Mouse (Mus musculus): ENCODE data around the gene Tnnc2. TPM values are rescaled to one million over a fixed set of nuclear protein-coding genes. Genes with fewer than 3 reads are reported as not detected.
"Not testable (repeated sequence)": the region's sequence is repeated elsewhere in the genome, so short reads cannot be mapped to it uniquely, and the experiment has no call there.

Tnnc2 gene
- polyA plus RNA-seq, 1 experiment: 0.62 TPM

DNA sequence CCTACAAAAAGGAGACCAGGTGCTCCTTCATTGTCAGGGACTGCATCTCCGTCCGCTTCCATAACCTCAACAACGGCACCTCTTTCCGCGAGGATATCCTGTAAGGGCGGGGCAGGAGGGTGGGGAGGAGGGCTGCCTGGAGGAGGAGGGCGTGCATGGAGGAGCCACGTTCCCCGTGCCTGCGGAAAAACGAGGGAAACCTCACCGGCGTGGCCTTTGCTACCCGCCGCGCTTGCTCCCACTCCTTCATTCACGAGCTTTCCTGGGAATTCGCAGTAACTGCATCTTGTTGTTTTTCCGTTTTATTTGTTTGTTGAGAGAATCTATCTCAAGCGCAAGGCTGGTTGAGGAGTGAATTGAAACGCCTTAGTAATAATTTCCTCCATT, 25.6 kb upstream of the Tnnc2 start:
- under 1% methylated on average over 21 of the region's 21 CpGs for WGBS
- TF ChIP-seq POLR2A (IDR thresholded peaks at IDR 0.05; ENCODE audit: borderline replicate concordance, insufficient read depth, low read length): no peak
- TF ChIP-seq CTCF (IDR thresholded peaks at IDR 0.05; ENCODE audit: borderline replicate concordance, insufficient read depth, low read depth, low read length): no peak
- H3K27me3 ChIP-seq (ENCODE audit: control insufficient read depth, insufficient read depth, low read length): no peaks in the 10 kb centered on the region
- no peak for DNase-seq
- peaks cover 5% of the 10 kb centered on the region; the same call in 1 of the 2 replicates for H3K4me1 ChIP-seq (ENCODE audit: control insufficient read depth, insufficient read depth, low read length)
- H3K27ac ChIP-seq (ENCODE audit: insufficient read depth, low read length): peak overlapping the region; percentile 50
- peak overlapping the region; percentile 79 for H3K4me3 ChIP-seq (replicated peaks; ENCODE audit: insufficient read depth, low read depth, low read length)

DNA sequence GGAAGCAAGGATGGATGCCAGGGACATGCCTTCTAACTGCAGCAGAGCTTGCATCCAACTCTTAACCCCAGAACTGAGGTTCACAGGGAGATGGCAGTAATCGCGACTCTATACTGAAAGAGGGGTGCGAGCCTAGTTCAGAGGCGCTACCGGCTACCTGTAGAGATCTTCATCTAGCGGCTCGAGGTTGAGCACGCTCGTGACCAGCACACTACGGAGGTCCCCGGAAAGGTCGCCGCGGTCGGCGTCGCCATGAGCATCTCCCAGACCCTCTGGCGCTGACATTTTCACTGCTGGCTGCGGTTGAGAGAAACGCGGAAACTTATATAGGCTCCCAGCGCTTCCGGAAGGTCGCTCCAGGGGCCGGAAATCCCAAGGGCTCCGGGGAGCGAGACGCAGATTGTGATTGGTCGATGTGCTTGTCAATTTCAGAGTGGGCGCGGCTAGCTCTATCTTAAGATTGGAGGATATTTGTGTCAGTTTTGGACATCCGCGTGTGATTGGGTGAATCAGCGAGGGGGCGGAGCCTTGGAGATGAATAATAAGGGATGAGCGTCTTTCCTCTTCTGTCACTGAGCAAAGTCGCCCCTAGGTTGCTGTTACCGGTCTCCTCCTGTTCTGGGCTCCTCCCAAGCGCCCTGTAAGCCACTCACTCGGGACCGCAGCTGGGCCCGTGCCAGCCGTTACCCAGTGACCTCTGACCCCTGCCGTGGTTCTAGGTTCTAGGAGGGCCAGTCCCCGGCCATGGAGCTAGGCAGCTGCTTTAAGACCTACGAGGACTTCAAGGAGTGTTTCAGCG, 25.0 kb upstream of the Tnnc2 start, which contains the start of the genes Acot8 and Zswim3:
Gene Acot8 (minus strand): TSS at position 350 of the 799 bp plus-strand sequence.
Gene Zswim3 (plus strand): TSS at position 566 of the 799 bp plus-strand sequence.
- WGBS: under 1% methylated on average over 47 of the region's 47 CpGs
- Histone ChIP-seq H3K27ac (ENCODE audit: insufficient read depth, low read length) (peak within 1 kb of the TSS; percentile 50), H3K4me1 (ENCODE audit: control insufficient read depth, insufficient read depth, low read length) (peaks cover 5% of the 10 kb centered on the region; the same call in 1 of the 2 replicates), H3K4me3 (replicated peaks; ENCODE audit: insufficient read depth, low read depth, low read length) (peak within 1 kb of the TSS; percentile 88), H3K27me3 (ENCODE audit: control insufficient read depth, insufficient read depth, low read length) (no peaks in the 10 kb centered on the region)
- peak; percentile 98 to 100 for DNase-seq
- TF ChIP-seq CTCF (IDR thresholded peaks at IDR 0.05; ENCODE audit: borderline replicate concordance, insufficient read depth, low read depth, low read length) (no peak), POLR2A (IDR thresholded peaks at IDR 0.05; ENCODE audit: borderline replicate concordance, insufficient read depth, low read length) (peak; percentile 95)

DNA sequence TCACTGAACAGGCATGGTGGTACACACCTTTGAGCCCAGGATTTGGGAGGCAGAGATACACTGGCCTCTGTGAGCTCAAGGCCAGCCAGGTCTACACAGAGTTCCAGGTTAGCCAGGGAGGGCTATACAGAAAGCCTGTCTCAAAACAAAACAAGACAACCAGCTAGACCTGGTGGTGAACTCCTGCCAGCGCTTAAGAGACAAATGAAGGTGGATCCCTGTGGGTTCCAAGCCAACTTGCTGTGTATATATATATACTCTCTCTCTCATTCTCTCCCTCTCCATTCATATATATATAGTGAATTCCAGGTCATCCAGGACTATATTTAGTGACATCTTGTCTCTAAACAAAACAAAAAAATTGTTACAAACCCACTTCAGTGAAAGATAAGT, 24.1 kb upstream of the Tnnc2 start:
- H3K27ac ChIP-seq (ENCODE audit: insufficient read depth, low read length): no peak overlapping the region
- no peak for DNase-seq
- H3K4me1 ChIP-seq (ENCODE audit: control insufficient read depth, insufficient read depth, low read length): peaks cover 5% of the 10 kb centered on the region; the same call in 1 of the 2 replicates
- WGBS: 33% methylated on average over 1 of the region's 1 CpGs
- peak overlapping the region; percentile 88 for H3K4me3 ChIP-seq (replicated peaks; ENCODE audit: insufficient read depth, low read depth, low read length)
- TF ChIP-seq CTCF (IDR thresholded peaks at IDR 0.05; ENCODE audit: borderline replicate concordance, insufficient read depth, low read depth, low read length) (no peak), POLR2A (IDR thresholded peaks at IDR 0.05; ENCODE audit: borderline replicate concordance, insufficient read depth, low read length) (no peak)
- H3K27me3 ChIP-seq (ENCODE audit: control insufficient read depth, insufficient read depth, low read length): no peaks in the 10 kb centered on the region

DNA sequence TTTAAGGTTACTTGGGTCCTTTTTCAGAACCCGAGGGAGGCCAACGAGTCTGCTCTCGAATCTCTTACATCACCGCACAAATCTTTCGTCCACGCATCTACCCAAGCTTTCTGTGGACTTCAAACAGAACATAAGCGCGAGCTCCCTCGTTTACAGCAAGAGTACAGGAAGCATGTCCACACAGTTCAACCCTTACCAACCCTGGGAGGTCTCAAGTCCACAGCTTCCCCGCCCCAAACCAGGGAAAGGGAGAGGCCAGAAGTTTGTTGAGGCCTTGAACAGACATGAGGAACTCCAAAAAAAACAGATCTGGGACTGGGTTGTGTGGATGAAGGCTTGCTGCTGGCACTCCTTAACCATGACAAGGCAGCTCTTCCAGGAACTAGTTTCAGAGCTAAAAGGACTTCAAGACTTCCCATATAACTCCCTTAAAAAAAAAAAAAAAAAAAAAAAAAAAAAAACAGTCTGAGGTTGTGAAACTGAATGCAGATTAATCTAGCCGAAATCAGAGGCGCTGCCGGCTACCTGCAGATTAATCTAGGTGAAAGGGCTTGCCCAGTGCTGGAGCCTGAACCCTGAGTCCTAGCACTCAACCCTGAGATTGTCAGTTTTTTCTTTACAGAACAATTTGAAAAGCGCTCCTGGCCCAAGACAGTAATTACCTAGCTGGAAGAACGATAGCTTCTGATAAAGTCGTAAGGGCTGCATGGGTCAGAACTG, 23.6 kb upstream of the Tnnc2 start:
- no peak for TF ChIP-seq CTCF (IDR thresholded peaks at IDR 0.05; ENCODE audit: borderline replicate concordance, insufficient read depth, low read depth, low read length)
- TF ChIP-seq POLR2A (IDR thresholded peaks at IDR 0.05; ENCODE audit: borderline replicate concordance, insufficient read depth, low read length): no peak
- peak overlapping the region; percentile 28 for H3K4me3 ChIP-seq (replicated peaks; ENCODE audit: insufficient read depth, low read depth, low read length)
- 89% methylated on average over 16 of the region's 16 CpGs for WGBS
- DNase-seq: no peak
- H3K4me1 ChIP-seq (ENCODE audit: control insufficient read depth, insufficient read depth, low read length): peaks cover 5% of the 10 kb centered on the region; the same call in 1 of the 2 replicates
- H3K27ac ChIP-seq (ENCODE audit: insufficient read depth, low read length): no peak overlapping the region
- no peaks in the 10 kb centered on the region for H3K27me3 ChIP-seq (ENCODE audit: control insufficient read depth, insufficient read depth, low read length)

DNA sequence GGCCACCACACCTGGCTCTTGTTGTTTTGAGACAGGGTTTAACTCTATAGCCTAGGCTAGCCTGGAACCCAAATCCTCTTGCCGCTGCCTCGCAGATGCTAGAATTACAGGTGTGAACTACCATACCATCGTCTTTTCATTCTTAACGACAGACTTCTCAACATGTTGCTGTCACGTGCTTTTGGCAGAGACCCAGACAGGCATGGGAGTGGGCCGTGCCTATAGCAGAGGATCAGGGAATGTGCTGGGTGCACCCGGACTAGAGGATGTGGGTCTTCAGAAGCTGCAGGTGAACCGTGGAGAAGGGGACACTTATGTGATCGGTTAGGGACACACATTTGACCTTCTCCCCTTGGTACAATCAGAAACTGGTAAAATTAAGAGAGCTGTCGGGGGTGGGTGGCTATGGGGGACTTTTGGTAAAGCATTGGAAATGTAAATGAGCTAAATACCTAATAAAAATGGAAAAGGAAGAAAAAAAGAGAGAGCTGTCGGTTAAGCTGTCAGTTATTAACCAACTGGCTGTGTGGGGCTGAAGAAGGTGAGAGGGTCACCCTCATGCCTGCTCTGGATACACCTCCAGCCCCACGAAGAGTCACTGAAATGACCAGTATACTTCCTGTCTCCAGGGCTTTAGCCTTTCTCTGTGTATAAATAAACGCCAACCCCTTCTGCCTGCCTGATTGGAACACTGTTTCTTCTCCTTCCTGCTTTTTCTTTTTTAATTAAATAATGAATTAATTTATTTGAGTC, 20.7 kb upstream of the Tnnc2 start:
- H3K27ac ChIP-seq (ENCODE audit: insufficient read depth, low read length): no peak overlapping the region
- H3K4me1 ChIP-seq (ENCODE audit: control insufficient read depth, insufficient read depth, low read length): peaks cover 5% of the 10 kb centered on the region; the same call in 1 of the 2 replicates
- 83% methylated on average over 13 of the region's 13 CpGs for WGBS
- no peaks in the 10 kb centered on the region for H3K27me3 ChIP-seq (ENCODE audit: control insufficient read depth, insufficient read depth, low read length)
- no peak for DNase-seq
- TF ChIP-seq POLR2A (IDR thresholded peaks at IDR 0.05; ENCODE audit: borderline replicate concordance, insufficient read depth, low read length) (no peak), CTCF (IDR thresholded peaks at IDR 0.05; ENCODE audit: borderline replicate concordance, insufficient read depth, low read depth, low read length) (no peak)
- no peak overlapping the region for H3K4me3 ChIP-seq (replicated peaks; ENCODE audit: insufficient read depth, low read depth, low read length)

DNA sequence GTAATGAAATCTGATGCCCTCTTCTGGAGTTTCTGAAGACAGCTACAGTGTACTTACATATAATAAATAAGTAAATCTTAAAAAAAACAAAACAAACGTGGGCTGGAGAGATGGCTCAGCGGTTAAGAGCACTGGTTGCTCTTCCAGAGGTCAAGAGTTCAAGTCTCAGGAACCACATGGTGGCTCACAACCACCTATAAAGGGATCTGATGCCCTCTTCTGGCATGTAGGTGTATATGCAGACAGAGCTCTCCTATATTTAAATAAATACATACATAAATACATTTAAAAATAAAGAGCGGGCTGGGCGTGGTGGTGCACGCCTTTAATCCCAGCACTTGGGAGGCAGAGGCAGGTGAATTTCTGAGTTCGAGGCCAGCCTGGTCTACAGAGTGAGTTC, 18.8 kb upstream of the Tnnc2 start:
- peak; percentile 1; the same call in 1 of the 2 replicates for TF ChIP-seq CTCF (IDR thresholded peaks at IDR 0.05; ENCODE audit: borderline replicate concordance, insufficient read depth, low read depth, low read length)
- H3K27ac ChIP-seq (ENCODE audit: insufficient read depth, low read length); H3K27me3 ChIP-seq (ENCODE audit: control insufficient read depth, insufficient read depth, low read length); DNase-seq; H3K4me1 ChIP-seq (ENCODE audit: control insufficient read depth, insufficient read depth, low read length); H3K4me3 ChIP-seq (replicated peaks; ENCODE audit: insufficient read depth, low read depth, low read length): not testable (repeated sequence)
- WGBS: 78% methylated on average over 6 of the region's 6 CpGs

DNA sequence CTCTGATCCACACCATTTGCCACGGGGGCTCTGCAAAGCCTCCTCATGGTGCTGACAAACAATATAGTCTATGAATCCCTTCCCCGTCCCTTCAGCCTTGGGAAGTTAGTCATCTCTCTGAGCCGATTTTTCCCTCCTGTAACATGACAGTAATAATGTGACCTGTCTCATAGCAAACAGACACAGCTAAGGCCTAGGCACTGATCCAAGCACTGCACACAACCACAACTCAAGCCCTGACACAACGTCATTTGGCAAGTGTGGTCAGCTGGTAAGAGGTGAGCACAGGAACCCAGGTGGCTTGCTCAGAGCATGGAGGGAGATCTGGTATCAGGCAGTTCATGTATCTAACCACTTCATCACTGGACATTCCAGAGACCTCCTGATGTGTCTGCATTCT, 16.1 kb upstream of the Tnnc2 start:
- DNase-seq: no peak
- TF ChIP-seq POLR2A (IDR thresholded peaks at IDR 0.05; ENCODE audit: borderline replicate concordance, insufficient read depth, low read length): no peak
- no peak for TF ChIP-seq CTCF (IDR thresholded peaks at IDR 0.05; ENCODE audit: borderline replicate concordance, insufficient read depth, low read depth, low read length)
- WGBS: 76% methylated on average over 4 of the region's 4 CpGs
- peaks cover 19% of the 10 kb centered on the region for H3K4me1 ChIP-seq (ENCODE audit: control insufficient read depth, insufficient read depth, low read length)
- no peak overlapping the region for H3K4me3 ChIP-seq (replicated peaks; ENCODE audit: insufficient read depth, low read depth, low read length)
- H3K27ac ChIP-seq (ENCODE audit: insufficient read depth, low read length): no peak overlapping the region
- no peaks in the 10 kb centered on the region for H3K27me3 ChIP-seq (ENCODE audit: control insufficient read depth, insufficient read depth, low read length)
